Mouse (Mus musculus) heart, postnatal 14 days (tissue): ENCODE measurements around the gene Phf24. TPM values are rescaled to one million over a fixed set of nuclear protein-coding genes. Genes with fewer than 3 reads are reported as not detected.
"Not testable (repeated sequence)": the region's sequence is repeated elsewhere in the genome, so short reads cannot be mapped to it uniquely, and the experiment has no call there.

Experiments
- DNase-seq, 2 experiments: peaks; one replicate each; pipeline ENCODE4 v3.0.0; 2021 to 2022
- intact Hi-C: fragments of 180-260 bp; cut with DNase I; formaldehyde crosslinking; loops from one replicate; pipeline ENCODE4 v1.15.1; 2025
- total RNA-seq, 2 experiments: library from RNA; stranded (reverse); gene quantifications; 2 replicates each; pipeline ENCODE4 v1.2.3; 2021

Phf24 gene
- total RNA-seq, 2 experiments from 2014 or later, result 6.0 to 8.4 TPM

DNA sequence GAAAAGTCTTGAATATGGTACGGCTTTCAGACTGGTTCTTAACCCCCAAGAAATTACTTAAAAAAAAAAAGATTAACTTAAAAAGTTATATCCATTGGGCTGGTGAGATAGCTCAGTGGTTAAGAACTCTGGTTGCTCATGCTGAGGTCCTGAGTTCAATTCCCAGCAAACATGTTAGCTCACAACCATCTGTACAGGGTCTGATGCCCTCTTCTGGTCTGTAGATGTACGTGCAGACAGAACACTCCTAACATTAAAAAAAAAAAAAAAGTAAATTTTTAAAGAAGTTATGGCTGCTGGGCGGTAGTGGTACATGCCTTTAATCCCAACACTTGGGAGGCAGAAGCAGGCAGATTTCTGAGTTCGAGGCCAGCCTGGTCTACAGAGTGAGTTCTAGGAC, 61.6 kb downstream of the Phf24 start:
- intact Hi-C loops, result no loop called here
- DNase-seq, result no peak

GRCm38 (mm10) chr4:42980467-42980866, 64.0 kb downstream of the Phf24 start:
- intact Hi-C loops, DNase-seq: not testable (repeated sequence)

- intact Hi-C loops, result no loop called here
- no peak for DNase-seq
These were observed 71.8 kb downstream of the Phf24 start for GRCm38 (mm10) chr4:42988296-42988695.

Other genes with a start within 250 kb of the Phf24 start
- gene 4930578G10Rik, start 181.1 kb upstream of the Phf24 start, total RNA-seq, result not detected
- gene Ccl19, start 160.1 kb upstream of the Phf24 start, total RNA-seq, result under 1 TPM; 0.50 to 0.66 TPM
- 10 to 100 TPM; 28.5 to 32.0 TPM for gene Ccl21a, start 142.7 kb upstream of the Phf24 start, total RNA-seq
- not detected for gene Fam205a1, start 62.8 kb upstream of the Phf24 start, total RNA-seq
- not detected for gene Gm12394, start 59.9 kb upstream of the Phf24 start, total RNA-seq
- 1 to 10 TPM; 4.0 to 4.1 TPM for gene Fam205c, start 42.4 kb upstream of the Phf24 start, total RNA-seq
- 10 to 100 TPM; 68.7 to 78.0 TPM for gene Dnajb5, start 33.2 kb downstream of the Phf24 start, total RNA-seq
- not detected for gene 1700022I11Rik, start 52.9 kb downstream of the Phf24 start, total RNA-seq
- 100 to 1,000 TPM; 285 to 286 TPM for gene Vcp, start 83.8 kb downstream of the Phf24 start, total RNA-seq
- 1 to 10 TPM; 4.7 to 4.8 TPM for gene Fancg, start 93.8 kb downstream of the Phf24 start, total RNA-seq
- gene Pigo, start 109.2 kb downstream of the Phf24 start, total RNA-seq, result 10 to 100 TPM; 22.1 to 24.5 TPM
- gene Stoml2, start 115.0 kb downstream of the Phf24 start, total RNA-seq, result 10 to 100 TPM; 97.8 to 99.2 TPM
- 10 to 100 TPM; 33.7 to 33.8 TPM for gene Fam214b, start 129.6 kb downstream of the Phf24 start, total RNA-seq
- 10 to 100 TPM; 20.3 to 25.2 TPM for gene Unc13b, start 142.3 kb downstream of the Phf24 start, total RNA-seq